Mouse (Mus musculus) layer of hippocampus, postnatal 25 days (tissue): ENCODE results near the gene Akt1. TPM values are rescaled to one million over a fixed set of nuclear protein-coding genes. Genes with fewer than 3 reads are reported as not detected.

ENCODE experiments used
- DNase-seq, 2 experiments: peaks; one replicate each; pipeline ENCODE4 v3.0.0; 2022; ENCODE audit warnings: mixed read lengths in 2 of 2, low spot score in 1 of 2; ENCODE audit errors: extremely low spot score in 1 of 2
- total RNA-seq, 2 experiments: library from RNA; stranded (reverse); gene quantifications; 2 replicates each; pipeline ENCODE4 v1.2.3; 2021

Akt1 gene
- total RNA-seq, 2 experiments from 2014 or later = 147 to 158 TPM

DNA sequence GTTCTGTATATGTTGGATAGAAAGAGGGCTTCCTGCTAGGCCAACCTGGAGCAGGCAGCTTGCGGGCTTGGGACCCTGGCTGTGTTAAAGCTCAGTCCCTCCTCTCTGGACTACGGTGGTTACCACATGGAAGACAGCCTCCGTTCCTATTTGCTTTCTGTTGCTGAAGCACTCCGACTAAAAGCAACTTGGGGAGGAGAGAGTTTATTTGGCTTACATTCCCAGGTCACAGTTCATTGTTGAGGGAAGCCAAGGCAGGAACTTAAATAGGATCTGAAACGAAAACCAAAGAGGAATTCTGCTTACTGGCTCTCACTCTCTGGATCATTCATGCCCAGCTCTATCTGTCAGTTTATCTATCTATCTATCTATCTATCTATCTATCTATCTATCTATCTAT is 43.9 kb downstream of the Akt1 start:
- DNase-seq = no peak

- DNase-seq = no peak
These were observed 44.7 kb downstream of the Akt1 start for GRCm38 (mm10) chr12:112630029-112630428.

DNA sequence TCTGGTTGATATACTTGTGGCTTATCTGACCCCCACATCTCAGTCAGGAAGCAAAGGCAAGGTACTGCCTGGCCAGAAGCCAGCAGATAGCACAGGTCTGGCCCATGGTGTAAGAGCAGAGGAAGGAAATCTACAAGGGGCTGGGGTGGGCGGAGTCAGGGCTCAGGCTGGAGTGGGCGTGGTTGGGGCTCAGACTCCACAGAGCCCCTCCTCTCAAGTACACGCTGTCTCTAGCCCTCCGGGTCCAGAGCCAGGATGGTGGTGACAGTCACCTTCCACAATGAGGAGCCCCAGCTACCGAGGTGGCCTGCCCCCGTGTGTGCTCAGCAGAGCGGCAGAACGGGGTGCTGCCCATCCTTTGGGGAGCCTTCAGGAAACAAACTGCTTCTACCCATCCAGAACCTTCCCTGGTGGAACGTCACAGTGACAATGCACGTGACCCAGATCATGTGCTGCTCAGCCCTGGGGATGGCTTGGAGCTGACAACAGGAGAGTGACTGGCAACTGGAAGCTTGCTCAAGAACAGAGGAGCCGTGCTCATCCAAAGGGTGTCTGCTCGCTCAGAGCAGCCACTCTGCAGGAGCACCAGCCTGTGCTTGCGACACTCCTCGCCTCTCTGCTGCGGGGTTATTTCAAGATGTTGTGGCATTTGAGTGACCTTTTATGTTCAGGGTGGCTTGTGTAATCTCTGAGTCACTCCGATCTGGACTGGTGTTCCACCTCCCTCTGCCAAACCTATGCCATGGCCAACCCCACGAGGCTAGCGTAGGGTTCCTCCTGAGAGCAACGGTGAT is 45.6 kb downstream of the Akt1 start:
- no peak for DNase-seq

DNA sequence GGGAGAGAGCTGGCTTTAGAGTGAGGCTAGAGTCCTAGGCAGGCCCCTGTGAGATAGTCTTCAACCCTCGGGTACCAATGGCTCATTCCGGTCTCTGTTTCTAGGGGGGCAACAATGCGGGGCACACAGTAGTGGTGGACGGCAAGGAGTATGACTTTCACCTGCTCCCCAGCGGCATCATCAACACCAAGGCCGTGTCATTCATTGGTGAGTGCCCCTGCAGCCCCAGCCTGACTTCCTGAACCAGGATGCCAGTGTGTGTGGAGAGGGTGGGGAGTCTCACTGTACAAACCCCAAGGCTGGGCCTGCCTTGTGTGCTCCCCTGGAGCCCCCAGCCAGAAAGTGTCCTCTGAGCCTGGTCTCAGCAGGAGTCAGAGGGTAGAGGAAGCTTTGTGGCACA is 46.5 kb downstream of the Akt1 start:
- no peak for DNase-seq

DNA sequence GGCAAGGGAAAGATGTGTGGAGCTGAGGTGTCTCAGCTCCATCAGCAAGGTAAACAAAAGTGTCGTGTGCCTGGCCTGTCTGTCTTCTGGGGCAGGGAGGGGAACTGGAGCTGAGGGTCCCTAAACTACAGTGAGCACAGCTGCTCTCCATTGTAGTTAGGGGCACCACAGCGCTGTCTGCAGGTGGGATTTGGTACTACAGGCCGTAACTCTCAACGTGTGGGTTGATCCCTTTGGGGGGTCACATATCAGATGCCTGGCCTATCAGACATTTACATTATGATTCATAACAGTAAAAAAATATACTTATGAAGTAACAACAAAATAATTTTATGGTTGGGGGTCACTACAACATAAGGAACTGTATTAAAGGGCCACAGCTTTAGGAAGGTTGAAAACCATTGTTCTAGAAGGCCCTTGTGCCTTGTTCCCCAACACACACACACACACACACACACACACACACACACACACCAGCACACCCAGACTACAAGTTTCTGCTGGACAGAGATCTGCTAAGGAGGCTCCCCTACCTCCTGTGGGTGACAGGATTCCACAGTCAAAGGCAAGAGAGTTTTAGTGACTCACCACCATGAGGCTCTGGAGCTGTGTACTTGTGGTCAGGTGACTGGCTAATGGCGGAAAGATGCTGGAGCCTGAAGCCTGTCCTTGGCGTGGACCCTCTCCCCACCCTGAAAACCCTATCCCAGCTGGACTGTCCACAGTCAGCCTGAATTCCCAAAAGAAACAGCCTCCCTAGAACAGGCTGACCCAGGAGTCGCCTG is 47.4 kb downstream of the Akt1 start:
- DNase-seq = no peak

DNA sequence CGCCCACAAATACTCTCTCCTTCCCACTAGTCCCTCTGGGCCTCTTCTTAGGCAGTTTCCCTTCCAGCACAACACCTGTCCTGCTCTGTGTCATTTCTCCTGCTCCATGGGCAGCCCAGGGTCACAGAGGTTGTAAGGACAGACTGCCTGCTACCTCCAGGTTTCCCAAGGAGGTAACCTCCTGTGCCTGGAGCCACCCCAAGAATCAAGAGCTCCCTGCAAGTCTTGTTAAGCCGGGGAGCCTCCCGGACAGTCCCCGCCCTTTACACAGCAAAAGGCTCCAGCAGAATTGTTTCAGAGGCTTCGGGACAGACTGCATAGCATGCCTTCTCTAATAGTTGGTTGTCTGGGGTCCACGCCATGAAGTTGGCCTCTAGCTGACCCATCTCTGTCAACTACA is 48.2 kb downstream of the Akt1 start:
- DNase-seq = no peak

DNA sequence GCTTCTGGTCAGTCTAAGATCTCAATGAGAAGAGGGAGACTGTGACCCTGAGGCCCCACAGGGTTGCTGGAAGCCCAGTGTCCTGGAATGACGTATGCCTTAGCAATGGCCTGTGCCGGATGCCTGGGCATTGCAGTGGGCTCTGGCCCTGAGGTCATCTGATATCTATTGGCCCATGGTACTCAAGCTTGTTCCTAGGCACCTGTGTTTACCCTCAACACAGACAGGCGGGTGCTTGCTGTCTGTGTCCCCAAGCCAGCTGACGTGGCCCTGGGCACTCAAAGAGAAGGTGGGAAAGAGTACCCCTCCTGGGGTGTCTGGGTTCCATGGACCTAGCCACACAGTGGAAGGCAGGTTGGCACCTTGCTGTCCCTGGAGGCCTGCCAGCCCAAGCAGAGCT is 49.0 kb downstream of the Akt1 start:
- no peak for DNase-seq

DNA sequence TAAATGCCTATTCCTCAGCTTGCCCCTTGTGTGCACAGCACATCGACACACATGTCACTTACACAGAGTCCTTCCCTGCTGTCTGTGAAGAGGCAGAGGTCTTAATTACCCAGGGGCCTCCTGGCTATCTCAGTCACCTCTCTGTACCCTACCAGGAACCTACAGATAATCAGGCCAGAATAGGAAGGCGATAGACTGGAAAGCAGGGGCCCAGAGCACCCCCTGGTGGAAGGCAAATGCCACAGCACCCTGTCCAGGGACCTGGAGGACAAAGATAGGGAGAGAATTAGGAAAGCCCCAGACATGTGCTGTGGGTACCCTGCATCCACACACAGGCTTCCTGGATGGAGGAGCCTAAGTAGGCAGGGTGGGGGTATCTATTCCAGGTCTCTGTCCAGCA is 50.9 kb downstream of the Akt1 start:
- peak in 1 of 2 experiments; percentile 78 for DNase-seq

DNA sequence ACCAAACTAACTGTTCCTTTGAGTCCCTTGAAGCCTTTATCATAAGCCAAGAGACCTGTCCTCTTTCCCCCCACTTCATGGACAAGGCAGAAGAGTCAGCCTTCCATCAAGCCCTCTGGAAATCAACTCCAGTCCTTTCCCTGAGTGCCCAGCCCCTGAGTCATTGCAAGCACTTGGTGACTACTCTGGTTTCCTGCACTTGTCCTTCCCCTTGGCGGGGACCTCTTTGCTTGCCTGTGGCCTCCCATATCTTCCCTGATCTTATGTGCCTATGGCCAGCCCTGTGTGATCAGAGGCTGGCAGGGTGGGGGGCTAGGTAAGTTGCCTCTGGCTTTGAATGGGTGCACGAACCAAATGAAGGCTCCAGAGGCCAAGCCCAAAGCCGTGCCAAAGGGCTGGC is 52.8 kb downstream of the Akt1 start:
- DNase-seq = no peak

GRCm38 (mm10) chr12:112620354-112621061 is 54.2 kb downstream of the Akt1 start:
- DNase-seq = no peak

- no peak for DNase-seq
These were observed 54.9 kb downstream of the Akt1 start, which contains the start of gene Adssl1 for GRCm38 (mm10) chr12:112619686-112620353. TSS of gene Adssl1 (plus strand) at chr12:112620045.

DNA sequence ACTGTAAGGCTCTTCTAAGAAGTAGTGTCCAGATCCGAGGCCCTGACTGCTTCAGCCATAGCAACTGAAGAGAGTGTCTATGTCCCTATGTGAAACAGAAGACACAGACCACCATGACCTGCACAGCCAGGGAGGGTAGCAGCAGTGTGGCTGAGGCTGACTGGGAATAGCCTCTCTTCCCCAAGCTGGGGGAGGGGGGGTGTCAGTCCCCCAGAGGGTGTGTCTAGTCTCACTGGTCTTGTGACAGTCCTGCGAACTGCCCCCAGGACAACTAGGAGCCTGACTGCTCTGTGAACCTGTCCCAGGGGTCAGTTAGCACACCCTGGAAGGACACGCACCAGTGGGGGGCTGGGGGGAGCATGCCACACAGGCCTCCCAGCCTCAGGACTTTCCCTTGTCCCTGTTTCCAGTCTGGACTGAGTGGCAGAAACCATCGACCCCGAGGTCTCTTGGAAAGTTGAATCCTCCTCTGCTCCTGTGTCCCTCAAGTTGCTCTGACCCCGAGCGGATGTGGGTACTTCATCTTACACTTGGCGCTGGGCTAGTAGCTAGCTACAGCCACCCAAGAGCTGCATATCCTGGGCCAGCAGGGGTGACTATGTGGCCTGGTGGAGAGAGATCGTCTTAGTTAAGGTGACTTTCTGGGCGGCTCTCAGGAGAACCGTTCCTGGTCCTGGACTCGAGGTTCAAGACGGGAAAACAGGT is 55.6 kb downstream of the Akt1 start:
- DNase-seq = no peak

GRCm38 (mm10) chr12:112617898-112618380 is 56.7 kb downstream of the Akt1 start:
- DNase-seq = peak in 1 of 2 experiments; percentile 61

- peak in 1 of 2 experiments; percentile 42 for DNase-seq
These were observed 57.5 kb downstream of the Akt1 start for GRCm38 (mm10) chr12:112617184-112617583.

DNA sequence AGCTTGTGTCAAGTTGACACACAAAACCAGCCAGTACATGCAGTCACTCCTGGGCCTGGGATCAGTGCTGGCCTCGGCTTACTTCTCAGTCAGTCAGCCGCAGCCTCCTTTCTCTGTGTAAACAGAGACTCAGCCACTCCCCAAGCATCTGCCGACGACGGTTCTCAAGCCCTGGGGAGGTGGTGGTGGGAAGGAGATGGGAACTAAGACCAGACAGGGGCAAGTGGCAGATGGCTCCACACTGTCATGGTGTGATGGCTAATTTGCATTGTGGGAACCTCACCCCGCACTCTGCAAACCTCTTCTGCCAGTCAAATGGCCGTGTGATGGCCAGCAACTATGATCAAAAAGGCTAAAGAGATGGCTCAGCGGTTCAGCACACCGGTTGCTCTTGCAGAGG is 58.0 kb downstream of the Akt1 start:
- no peak for DNase-seq

GRCm38 (mm10) chr12:112609031-112609430 is 65.7 kb downstream of the Akt1 start:
- DNase-seq = no peak

DNA sequence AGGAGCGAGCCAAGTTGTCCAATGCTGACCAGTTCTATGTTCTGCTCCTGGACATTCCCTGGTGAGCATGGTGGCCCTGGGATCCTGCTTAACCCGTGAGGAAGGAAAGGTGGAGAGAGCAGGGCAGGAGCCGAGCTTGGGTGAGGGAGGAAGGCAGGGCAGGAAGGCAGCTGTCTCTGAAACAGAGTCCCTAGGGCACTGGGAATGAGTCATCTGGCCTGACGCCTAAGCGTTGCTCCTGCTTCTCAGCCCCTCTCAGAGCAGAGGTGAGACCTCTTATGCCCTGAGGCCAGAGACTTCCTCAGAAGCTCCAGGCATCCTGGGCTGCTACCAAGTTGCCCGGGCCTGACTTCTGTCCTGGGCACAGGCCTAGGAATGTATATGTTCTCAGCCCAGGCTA is 67.7 kb downstream of the Akt1 start:
- DNase-seq = no peak

DNA sequence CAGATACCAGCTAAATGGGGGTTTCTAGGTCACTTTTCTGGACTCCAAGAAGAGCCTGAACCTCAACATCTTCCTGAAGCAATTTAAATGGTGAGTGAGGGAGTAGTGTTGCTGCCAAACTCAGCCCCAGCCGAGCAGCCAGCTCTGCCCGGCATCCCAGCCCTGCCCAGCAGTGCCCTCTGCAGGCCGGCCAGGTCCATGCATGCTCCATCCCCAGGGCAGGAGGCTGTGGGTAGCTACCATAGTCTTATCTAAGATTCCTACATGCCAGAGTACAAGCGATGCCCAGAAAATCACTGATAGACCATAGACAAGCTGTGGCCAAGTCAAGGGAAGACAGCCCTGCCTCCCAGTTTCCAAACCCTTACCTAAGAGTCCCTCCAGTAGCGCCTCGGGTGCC is 68.9 kb downstream of the Akt1 start:
- peak; percentile 74 to 85 for DNase-seq

- DNase-seq = peak in 1 of 2 experiments; percentile 57
These were observed 69.7 kb downstream of the Akt1 start for GRCm38 (mm10) chr12:112604709-112605649.
